Mouse (Mus musculus) embryonic facial prominence, embryonic 14.5 days (tissue): ENCODE data around the gene Zfp622. TPM values are rescaled to one million over a fixed set of nuclear protein-coding genes. Genes with fewer than 3 reads are reported as not detected.
"Not testable (repeated sequence)": the region's sequence is repeated elsewhere in the genome, so short reads cannot be mapped to it uniquely, and the experiment has no call there.

ENCODE experiments used
- ATAC-seq: fragments of 200-750 bp; cut with Nextera tagmentation; 2 replicates; pipeline ENCODE4 v1.8.0; 2017; ENCODE audit warnings: low read depth, moderate number of reproducible peaks, moderate TSS enrichment
- DNase-seq: peaks from one replicate; pipeline ENCODE4 v3.0.0-alpha.2; 2015; ENCODE audit warnings: low spot score
- H3K27ac ChIP-seq: fragments of 300-500 bp; sonication (generic); replicated peaks from 2 replicates; pipeline ENCODE4 v1.5.1; 2014; ENCODE audit warnings: low read depth, mild to moderate bottlenecking, low read length, moderate library complexity
- H3K27me3 ChIP-seq: fragments of 300-500 bp; sonication (generic); replicated peaks from 2 replicates; pipeline ENCODE4 v1.6.1; 2014; ENCODE audit warnings: low read length; ENCODE audit not compliant: control insufficient read depth, insufficient read depth
- H3K36me3 ChIP-seq: fragments of 300-500 bp; sonication (generic); 2 replicates; pipeline ENCODE4 v1.6.1; 2014; ENCODE audit warnings: low read length, mixed read lengths; ENCODE audit not compliant: control insufficient read depth, insufficient read depth
- H3K4me1 ChIP-seq: fragments of 300-500 bp; sonication (generic); 2 replicates; pipeline ENCODE4 v1.6.1; 2014; ENCODE audit warnings: antibody characterized with exemption, low read length; ENCODE audit not compliant: control insufficient read depth, insufficient read depth
- H3K4me2 ChIP-seq: fragments of 300-500 bp; sonication (generic); 2 replicates; pipeline ENCODE4 v1.6.1; 2014; ENCODE audit warnings: low read depth, mild to moderate bottlenecking, low read length, moderate library complexity, mixed read lengths
- H3K4me3 ChIP-seq: fragments of 300-500 bp; sonication (generic); 2 replicates; pipeline ENCODE4 v1.5.1; 2014; ENCODE audit warnings: low read depth, mild to moderate bottlenecking, low read length
- H3K9ac ChIP-seq: fragments of 300-500 bp; sonication (generic); 2 replicates; pipeline ENCODE4 v1.6.1; 2014; ENCODE audit warnings: low read depth, mild to moderate bottlenecking, low read length, moderate library complexity, mixed read lengths
- H3K9me3 ChIP-seq: fragments of 300-500 bp; sonication (generic); 2 replicates; pipeline ENCODE4 v1.6.1; 2016; ENCODE audit warnings: low read length; ENCODE audit not compliant: control insufficient read depth
- WGBS: fragments of 180-500 bp; shearing (Covaris S2); extraction: QIAGEN DNeasy Blood & Tissue Kit; methylation state at CpG from one replicate; pipeline ENCODE4 v1.1.7; 2014; 5-methylcytosine and 5-hydroxymethylcytosine counted together
- polyA plus RNA-seq: library from polyadenylated mRNA; unstranded; fragments of >200 nt; fragmentation: Nextera tagmentation; extraction: Ambion mirVana; gene quantifications from 2 replicates; pipeline ENCODE4 v1.2.1, GENCODE M21; 2014

Gene Zfp622
- polyA plus RNA-seq, 1 experiment from 2014 or later, result 29.9 TPM

GRCm38 (mm10) chr15:25957651-25958050, 26.5 kb upstream of the Zfp622 start:
- no peaks in the 10 kb centered on the region for H3K9me3 ChIP-seq
- H3K27ac ChIP-seq, result no peak overlapping the region
- ATAC-seq, result peak; percentile 38; the same call in 1 of the 2 replicates
- H3K9ac ChIP-seq, result no peak overlapping the region
- no peaks in the 10 kb centered on the region for H3K4me1 ChIP-seq
- DNase-seq, result no peak
- H3K4me3 ChIP-seq, result no peak overlapping the region
- no peak overlapping the region for H3K4me2 ChIP-seq
- no peaks in the 10 kb centered on the region for H3K36me3 ChIP-seq
- 78% methylated on average over 10 of the region's 10 CpGs for WGBS
- no peaks in the 10 kb centered on the region for H3K27me3 ChIP-seq

- peak; percentile 82 for DNase-seq
- WGBS, result 9% methylated on average over 4 of the region's 5 CpGs
Measured at GRCm38 (mm10) chr15:25959375-25959774, 24.8 kb upstream of the Zfp622 start.

GRCm38 (mm10) chr15:25960231-25960630, 23.9 kb upstream of the Zfp622 start:
- Histone ChIP-seq H3K4me1 (no peaks in the 10 kb centered on the region), H3K27ac (no peak overlapping the region), H3K4me3 (no peak overlapping the region), H3K27me3 (no peaks in the 10 kb centered on the region), H3K4me2 (no peak overlapping the region), H3K9me3 (no peaks in the 10 kb centered on the region), H3K9ac (no peak overlapping the region), H3K36me3 (no peaks in the 10 kb centered on the region)
- ATAC-seq, result no peak
- WGBS, result 81% methylated on average over 5 of the region's 5 CpGs
- DNase-seq, result no peak

More at GRCm38 (mm10) chr15:25959375-25959774, 24.8 kb upstream of the Zfp622 start:
- H3K4me3 ChIP-seq, result no peak overlapping the region
- no peaks in the 10 kb centered on the region for H3K9me3 ChIP-seq
- H3K27me3 ChIP-seq, result no peaks in the 10 kb centered on the region
- H3K36me3 ChIP-seq, result no peaks in the 10 kb centered on the region
- peak; percentile 90 for ATAC-seq
- no peak overlapping the region for H3K4me2 ChIP-seq
- H3K9ac ChIP-seq, result no peak overlapping the region
- H3K4me1 ChIP-seq, result no peaks in the 10 kb centered on the region
- no peak overlapping the region for H3K27ac ChIP-seq

- no peaks in the 10 kb centered on the region for H3K27me3 ChIP-seq
- DNase-seq, result no peak
- H3K9ac ChIP-seq, result no peak overlapping the region
- WGBS, result 73% methylated on average over 6 of the region's 6 CpGs
- no peak overlapping the region for H3K4me2 ChIP-seq
- H3K27ac ChIP-seq, result no peak overlapping the region
- H3K4me3 ChIP-seq, result no peak overlapping the region
- H3K4me1 ChIP-seq, result no peaks in the 10 kb centered on the region
- H3K9me3 ChIP-seq, result no peaks in the 10 kb centered on the region
- no peak for ATAC-seq
- no peaks in the 10 kb centered on the region for H3K36me3 ChIP-seq
Measured at GRCm38 (mm10) chr15:25966220-25966774, 17.9 kb upstream of the Zfp622 start.

GRCm38 (mm10) chr15:25971596-25971995, 12.6 kb upstream of the Zfp622 start:
- no peak overlapping the region for H3K4me2 ChIP-seq
- H3K36me3 ChIP-seq, result no peaks in the 10 kb centered on the region
- DNase-seq (no peak), ATAC-seq (no peak)
- H3K4me3 ChIP-seq, result no peak overlapping the region
- H3K9ac ChIP-seq, result no peak overlapping the region
- WGBS, result 86% methylated on average over 9 of the region's 9 CpGs
- no peaks in the 10 kb centered on the region for H3K4me1 ChIP-seq
- H3K27me3 ChIP-seq, result no peaks in the 10 kb centered on the region
- H3K27ac ChIP-seq, result no peak overlapping the region
- H3K9me3 ChIP-seq, result no peaks in the 10 kb centered on the region

GRCm38 (mm10) chr15:25972758-25973157, 11.4 kb upstream of the Zfp622 start:
- no peak overlapping the region for H3K4me2 ChIP-seq
- no peak overlapping the region for H3K27ac ChIP-seq
- no peaks in the 10 kb centered on the region for H3K4me1 ChIP-seq

GRCm38 (mm10) chr15:25974352-25974751, 9.8 kb upstream of the Zfp622 start:
- no peaks in the 10 kb centered on the region for H3K27me3 ChIP-seq
- WGBS, result 90% methylated on average over 4 of the region's 4 CpGs
- no peak overlapping the region for H3K9ac ChIP-seq
- H3K9me3 ChIP-seq, result no peaks in the 10 kb centered on the region
- H3K4me3 ChIP-seq, result no peak overlapping the region
- no peak overlapping the region for H3K4me2 ChIP-seq
- no peak for ATAC-seq
- H3K36me3 ChIP-seq, result no peaks in the 10 kb centered on the region
- H3K27ac ChIP-seq, result no peak overlapping the region
- H3K4me1 ChIP-seq, result no peaks in the 10 kb centered on the region
- DNase-seq, result no peak

More at GRCm38 (mm10) chr15:25972758-25973157, 11.4 kb upstream of the Zfp622 start:
- H3K27me3 ChIP-seq, result no peaks in the 10 kb centered on the region
- 81% methylated on average over 5 of the region's 5 CpGs for WGBS
- no peaks in the 10 kb centered on the region for H3K36me3 ChIP-seq
- DNase-seq, result no peak
- no peak overlapping the region for H3K4me3 ChIP-seq
- no peak for ATAC-seq
- no peaks in the 10 kb centered on the region for H3K9me3 ChIP-seq
- H3K9ac ChIP-seq, result no peak overlapping the region

GRCm38 (mm10) chr15:25975810-25976209, 8.4 kb upstream of the Zfp622 start:
- ATAC-seq, result no peak
- no peak overlapping the region for H3K27ac ChIP-seq
- H3K27me3 ChIP-seq, result no peaks in the 10 kb centered on the region
- no peak overlapping the region for H3K4me3 ChIP-seq
- WGBS, result 88% methylated on average over 6 of the region's 6 CpGs
- no peak for DNase-seq
- H3K4me2 ChIP-seq, result no peak overlapping the region
- H3K4me1 ChIP-seq, result no peaks in the 10 kb centered on the region
- no peaks in the 10 kb centered on the region for H3K9me3 ChIP-seq
- H3K36me3 ChIP-seq, result no peaks in the 10 kb centered on the region
- no peak overlapping the region for H3K9ac ChIP-seq

- DNase-seq, result not testable (repeated sequence)
- WGBS, result 16% methylated on average over 6 of the region's 6 CpGs
- ATAC-seq, result peak; percentile 24; the same call in 1 of the 2 replicates
Measured at GRCm38 (mm10) chr15:25983614-25984013, 552 bp upstream of the Zfp622 start.

More at GRCm38 (mm10) chr15:25983614-25984013, 552 bp upstream of the Zfp622 start:
- H3K27ac ChIP-seq, result peak overlapping the region; percentile 92
- peaks cover 10% of the 10 kb centered on the region; the same call in 1 of the 2 replicates for H3K4me1 ChIP-seq
- not testable (repeated sequence) for H3K9me3 ChIP-seq, H3K27me3 ChIP-seq
- H3K4me2 ChIP-seq, result peak overlapping the region; percentile 81
- H3K36me3 ChIP-seq, result peaks cover 19% of the 10 kb centered on the region
- H3K4me3 ChIP-seq, result peak overlapping the region; percentile 98
- H3K9ac ChIP-seq, result peak overlapping the region; percentile 92
